Mouse (Mus musculus) spleen, postnatal 36 days (tissue): ENCODE measurements around the gene Sec23ip.
"Not testable (repeated sequence)": the region's sequence is repeated elsewhere in the genome, so short reads cannot be mapped to it uniquely, and the experiment has no call there.

Experiments
- DNase-seq, 2 experiments: peaks; one replicate each; pipeline ENCODE4 v3.0.0; 2022; ENCODE audit warnings: low spot score in 2 of 2, mixed read lengths in 1 of 2

Sec23ip gene

GRCm38 (mm10) chr7:128744684-128745485 is at the start of gene Sec23ip:
Gene Sec23ip, plus strand, starts transcription at chr7:128744943.
- DNase-seq = peak; percentile 98

GRCm38 (mm10) chr7:128699959-128700358 is 44.8 kb upstream of the Sec23ip start:
- DNase-seq = not testable (repeated sequence)

GRCm38 (mm10) chr7:128705735-128706134 is 39.0 kb upstream of the Sec23ip start:
- DNase-seq = peak; percentile 28 to 39

- DNase-seq = no peak
These were observed 26.8 kb upstream of the Sec23ip start for GRCm38 (mm10) chr7:128717991-128718390.

- peak; percentile 66 to 67 for DNase-seq
These were observed 20.0 kb upstream of the Sec23ip start for GRCm38 (mm10) chr7:128724761-128725160.

- DNase-seq = no peak
These were observed 19.6 kb upstream of the Sec23ip start for GRCm38 (mm10) chr7:128725189-128725588.

GRCm38 (mm10) chr7:128726999-128727398 is 17.7 kb upstream of the Sec23ip start:
- no peak for DNase-seq

- no peak for DNase-seq
These were observed 17.0 kb upstream of the Sec23ip start for GRCm38 (mm10) chr7:128727701-128728100.

GRCm38 (mm10) chr7:128728738-128729137 is 16.0 kb upstream of the Sec23ip start:
- no peak for DNase-seq

- DNase-seq = no peak
These were observed 13.2 kb upstream of the Sec23ip start for GRCm38 (mm10) chr7:128731585-128731984.

GRCm38 (mm10) chr7:128738041-128738440 is 6.7 kb upstream of the Sec23ip start:
- no peak for DNase-seq

- no peak for DNase-seq
These were observed 5.7 kb upstream of the Sec23ip start for GRCm38 (mm10) chr7:128739116-128739461.

- DNase-seq = peak; percentile 65 to 67
These were observed 5.1 kb upstream of the Sec23ip start for GRCm38 (mm10) chr7:128739462-128740277.

GRCm38 (mm10) chr7:128740334-128740733 is 4.4 kb upstream of the Sec23ip start, which contains the start of gene Mcmbp:
Gene Mcmbp, minus strand, starts transcription at chr7:128740495.
- peak; percentile 96 to 97 for DNase-seq

GRCm38 (mm10) chr7:128743898-128744297 is 845 bp upstream of the Sec23ip start:
- DNase-seq = no peak

- no peak for DNase-seq
These were observed 1.4 kb downstream of the Sec23ip start for GRCm38 (mm10) chr7:128746151-128746550.

GRCm38 (mm10) chr7:128748758-128749157 is 4.0 kb downstream of the Sec23ip start:
- peak; percentile 61 to 72 for DNase-seq

- DNase-seq = no peak
These were observed 5.6 kb downstream of the Sec23ip start for GRCm38 (mm10) chr7:128750296-128750695.

GRCm38 (mm10) chr7:128752012-128752411 is 7.3 kb downstream of the Sec23ip start:
- DNase-seq = no peak

- DNase-seq = no peak
These were observed 10.7 kb downstream of the Sec23ip start for GRCm38 (mm10) chr7:128755396-128755795.

- no peak for DNase-seq
These were observed 14.2 kb downstream of the Sec23ip start for GRCm38 (mm10) chr7:128758948-128759347.

GRCm38 (mm10) chr7:128766696-128767095 is 22.0 kb downstream of the Sec23ip start:
- DNase-seq = no peak

- DNase-seq = no peak
These were observed 32.5 kb downstream of the Sec23ip start for GRCm38 (mm10) chr7:128777201-128777600.
